Mouse (Mus musculus) stomach, postnatal 0 days (tissue): ENCODE data around the gene Asb2.

ENCODE experiments used
- CTCF ChIP-seq: IDR thresholded peaks from 2 replicates; pipeline ENCODE4 v1.5.1; 2016; ENCODE audit warnings: antibody characterized with exemption, low read depth, mild to moderate bottlenecking, moderate library complexity
- EP300 ChIP-seq: optimal IDR thresholded peaks from 2 replicates; pipeline ENCODE3; 2016; ENCODE audit warnings: antibody characterized with exemption

DNA sequence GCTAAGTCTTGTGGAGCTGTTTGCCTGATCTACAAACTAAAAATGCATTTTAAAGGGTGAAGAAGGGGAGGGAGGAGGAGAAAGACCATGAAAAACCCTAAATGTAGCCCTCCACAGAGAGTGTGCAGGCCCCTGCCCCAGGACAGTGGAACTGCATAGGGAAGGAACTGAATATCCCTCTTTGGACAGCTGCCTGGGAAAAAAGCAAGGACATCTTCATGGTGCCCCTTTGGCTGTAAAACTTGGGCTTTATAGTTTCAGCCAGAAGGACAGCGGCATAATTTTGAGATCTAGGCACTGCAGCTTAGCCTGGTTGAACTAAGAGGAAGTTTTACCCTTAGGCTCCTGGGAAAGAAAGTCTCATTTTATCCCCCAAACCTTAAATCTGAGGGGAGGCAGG, 52.8 kb downstream of the Asb2 start:
- TF ChIP-seq CTCF (no peak), EP300 (no peak)
